Mouse (Mus musculus) cerebellum, postnatal 14 days (tissue): ENCODE data around the gene Lpin1.

Source experiments
- DNase-seq, 2 experiments: peaks; one replicate each; pipeline ENCODE4 v3.0.0; 2021; ENCODE audit warnings: mixed read lengths in 2 of 2

Lpin1 gene

DNA sequence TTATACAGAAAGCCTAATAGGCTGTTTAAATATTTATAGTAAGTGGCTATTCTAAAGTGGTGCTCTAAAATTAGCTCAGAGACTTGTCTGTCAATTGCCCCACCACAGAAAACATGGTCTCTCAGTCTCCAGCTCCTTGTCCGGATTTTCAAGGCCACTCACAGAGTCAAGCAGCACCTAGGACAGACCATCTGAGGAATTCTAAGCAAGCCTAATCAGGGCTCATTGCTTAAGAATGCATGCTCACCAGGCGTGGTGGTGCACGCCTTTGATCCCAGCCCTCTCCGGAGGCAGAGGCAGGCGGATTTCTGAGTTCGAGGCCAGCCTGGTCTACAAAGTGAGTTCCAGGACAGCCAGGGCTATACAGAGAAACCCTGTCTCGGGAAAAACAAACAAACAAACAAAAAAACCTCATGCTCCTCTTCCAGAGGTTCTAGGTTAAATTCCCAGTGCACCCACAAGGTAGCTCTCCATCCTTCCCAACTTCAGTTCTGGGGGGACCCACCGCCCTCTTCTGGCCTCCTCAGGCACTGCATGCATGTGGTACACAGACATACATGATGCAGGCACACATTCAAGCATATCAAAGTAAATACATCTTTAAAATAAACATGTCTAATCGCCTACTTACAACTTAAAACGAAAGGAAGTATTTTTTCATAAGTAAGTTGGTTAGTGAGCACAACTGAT, 40.2 kb downstream of the Lpin1 start:
- DNase-seq, result peak in 1 of 2 experiments; percentile 43

DNA sequence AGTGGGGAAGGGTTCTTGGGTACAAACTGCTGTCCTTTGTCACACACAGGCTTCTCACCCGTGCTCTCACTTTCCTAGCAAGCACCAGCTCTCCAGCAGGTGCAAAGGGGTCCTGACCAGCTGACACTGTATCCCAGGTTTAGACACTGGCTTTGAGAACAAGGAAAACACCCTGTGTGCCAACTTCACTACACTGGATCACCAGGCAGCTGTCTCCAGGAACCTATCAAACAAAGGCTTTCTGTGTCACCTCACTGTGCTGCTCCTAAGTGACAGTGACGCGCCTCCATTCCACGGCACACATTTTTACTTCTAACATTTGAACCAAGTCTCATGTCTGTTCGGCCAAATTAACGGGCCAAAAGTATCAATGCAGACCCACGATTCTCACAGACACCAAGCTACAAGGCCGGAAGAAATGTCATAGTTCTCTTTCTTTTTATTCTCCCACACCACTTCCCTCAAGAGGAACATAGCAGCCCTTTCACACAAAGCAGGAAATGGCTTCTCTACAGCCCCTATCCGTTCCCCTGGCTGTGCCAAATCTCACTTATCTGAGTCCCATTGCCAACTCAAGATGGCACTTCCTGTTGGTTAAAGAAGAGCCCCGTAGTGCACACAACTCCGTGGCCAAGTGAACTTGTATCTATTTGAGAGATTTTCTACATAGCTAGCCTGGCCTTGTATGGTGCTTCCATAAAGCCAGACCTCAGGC, 41.7 kb downstream of the Lpin1 start:
- DNase-seq, result no peak

DNA sequence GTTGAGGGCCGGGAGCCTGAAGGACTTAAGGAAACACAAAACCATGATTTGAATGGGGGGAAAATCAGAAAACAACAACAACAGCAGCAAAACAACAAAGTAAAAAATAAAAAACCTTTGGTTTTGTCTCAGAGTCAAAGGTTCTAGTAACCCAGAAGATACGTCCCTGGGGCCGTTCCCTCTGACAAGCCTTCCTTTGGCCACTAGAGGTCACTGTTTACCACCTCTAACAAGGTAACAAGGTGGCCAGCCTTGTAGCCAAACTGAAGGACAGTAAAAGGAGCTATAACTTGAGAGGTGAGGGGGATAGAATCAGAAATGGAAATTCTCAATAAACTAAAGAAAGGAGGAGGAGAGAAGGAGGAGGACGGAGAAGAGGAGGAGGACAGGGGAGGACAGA, 42.3 kb downstream of the Lpin1 start:
- DNase-seq, result peak; percentile 85

DNA sequence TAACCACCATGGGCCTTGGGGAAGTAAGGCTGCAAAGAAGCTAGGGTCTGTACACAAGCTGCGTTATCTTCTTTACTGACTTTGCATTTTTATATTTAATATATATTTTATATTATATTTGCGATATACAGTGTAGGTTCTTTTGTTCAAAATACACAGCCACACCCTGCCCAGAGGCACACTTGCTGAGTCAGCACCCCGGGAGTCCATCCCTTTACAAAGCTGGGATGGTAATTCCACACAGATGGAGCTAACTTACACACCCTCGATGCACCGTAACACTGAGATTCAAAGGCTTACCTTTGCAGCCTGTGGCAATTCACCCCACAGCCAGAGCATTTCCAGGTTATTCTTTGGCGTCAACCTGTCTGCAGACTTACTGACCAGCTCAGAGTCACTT, 42.7 kb downstream of the Lpin1 start:
- no peak for DNase-seq

DNA sequence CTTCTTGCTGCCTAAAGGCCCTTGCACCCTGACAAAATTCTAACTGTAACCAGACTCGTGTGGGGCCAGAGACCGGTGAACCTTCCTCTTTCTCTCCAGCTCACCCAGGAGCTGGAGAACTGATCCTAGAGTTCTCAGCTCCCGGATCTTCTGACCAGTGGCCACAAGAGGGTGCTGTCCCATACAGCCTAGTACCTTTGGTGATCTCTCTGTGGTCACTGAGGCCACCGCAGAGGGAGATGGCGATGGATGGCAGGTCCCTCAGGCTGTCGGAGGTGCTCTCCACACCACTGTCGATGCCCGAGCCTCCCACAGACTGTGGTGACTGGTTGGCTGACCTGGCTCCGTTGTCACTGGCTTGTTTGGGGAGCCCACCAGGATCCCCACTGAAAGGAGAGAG, 47.3 kb downstream of the Lpin1 start:
- DNase-seq, result peak; percentile 69 to 84

DNA sequence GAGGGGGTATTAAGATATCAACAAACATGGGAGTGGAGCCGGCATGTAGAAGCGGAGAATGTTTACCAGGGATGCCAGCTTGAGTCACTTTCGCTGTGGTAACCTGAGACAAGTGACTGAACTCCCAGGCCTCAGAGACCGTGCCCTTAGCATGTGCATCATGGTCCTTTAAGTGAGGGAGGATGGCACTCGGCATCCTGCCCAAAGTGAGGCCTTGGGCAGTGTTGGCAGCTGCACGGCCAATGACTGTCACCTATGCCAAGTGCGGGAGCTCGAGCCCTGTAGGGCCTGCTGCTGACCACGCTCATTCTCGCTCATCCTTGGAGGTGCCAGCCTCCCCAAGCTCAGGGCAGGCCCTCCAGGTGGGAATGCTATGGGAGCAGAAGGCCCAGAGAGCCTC, 48.1 kb downstream of the Lpin1 start:
- DNase-seq, result peak in 1 of 2 experiments; percentile 53

DNA sequence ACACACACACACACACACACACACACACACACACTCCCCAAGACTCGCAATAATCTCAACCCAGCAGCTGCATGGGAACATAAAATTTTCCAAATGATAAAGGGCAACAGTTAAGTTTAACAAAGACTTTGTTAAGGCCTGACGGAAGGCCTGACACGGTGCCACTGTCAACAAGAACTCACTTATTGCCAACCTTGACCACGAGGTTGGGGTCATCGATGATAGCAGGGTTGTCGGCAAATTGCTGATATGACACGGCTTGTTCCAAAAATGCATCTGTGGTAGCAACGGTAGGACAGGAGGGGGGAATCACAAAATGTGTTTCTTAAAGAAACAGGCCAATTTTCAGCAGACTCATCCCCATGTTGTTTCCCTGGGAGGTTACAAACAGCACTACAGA, 48.6 kb downstream of the Lpin1 start:
- DNase-seq, result no peak

DNA sequence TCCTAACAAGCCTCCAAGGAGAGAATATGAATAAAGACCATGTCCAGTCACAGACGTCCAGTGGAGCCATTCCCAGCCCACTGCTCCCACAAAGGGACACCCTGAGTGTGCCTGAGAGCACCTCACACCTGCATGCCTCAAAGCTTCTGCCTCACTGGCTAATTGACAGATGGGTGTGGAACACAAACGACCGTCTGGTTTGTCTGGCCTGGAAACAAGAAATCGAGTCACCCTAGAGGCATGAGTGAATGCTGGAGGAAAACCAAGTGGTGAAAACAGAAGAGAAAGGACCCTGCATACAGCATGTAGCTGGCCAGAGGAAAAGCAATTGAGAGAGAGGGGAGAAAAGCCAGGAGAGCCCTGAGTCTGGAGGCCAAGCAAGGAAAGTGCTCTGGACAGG, 53.5 kb downstream of the Lpin1 start:
- DNase-seq, result peak; percentile 59 to 60

DNA sequence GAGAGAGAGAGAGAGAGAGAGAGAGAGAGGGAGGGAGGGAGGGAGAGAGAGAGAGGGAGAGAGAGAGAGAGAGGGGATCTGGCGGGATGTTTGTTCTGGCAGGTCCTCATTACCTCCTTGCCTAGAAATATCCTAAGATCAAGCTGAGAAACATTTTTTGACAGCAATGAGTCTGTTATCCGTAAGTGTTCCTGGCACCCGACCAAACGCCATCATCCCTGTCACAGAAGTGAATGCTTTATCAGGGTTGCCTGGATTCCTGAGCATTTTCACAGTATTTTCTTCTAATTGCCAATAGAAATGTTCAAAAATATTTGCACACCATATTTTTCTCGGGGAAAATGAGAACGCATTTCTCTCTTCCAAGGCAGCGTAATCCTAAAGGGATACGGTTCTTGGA, 56.6 kb downstream of the Lpin1 start:
- DNase-seq, result no peak

DNA sequence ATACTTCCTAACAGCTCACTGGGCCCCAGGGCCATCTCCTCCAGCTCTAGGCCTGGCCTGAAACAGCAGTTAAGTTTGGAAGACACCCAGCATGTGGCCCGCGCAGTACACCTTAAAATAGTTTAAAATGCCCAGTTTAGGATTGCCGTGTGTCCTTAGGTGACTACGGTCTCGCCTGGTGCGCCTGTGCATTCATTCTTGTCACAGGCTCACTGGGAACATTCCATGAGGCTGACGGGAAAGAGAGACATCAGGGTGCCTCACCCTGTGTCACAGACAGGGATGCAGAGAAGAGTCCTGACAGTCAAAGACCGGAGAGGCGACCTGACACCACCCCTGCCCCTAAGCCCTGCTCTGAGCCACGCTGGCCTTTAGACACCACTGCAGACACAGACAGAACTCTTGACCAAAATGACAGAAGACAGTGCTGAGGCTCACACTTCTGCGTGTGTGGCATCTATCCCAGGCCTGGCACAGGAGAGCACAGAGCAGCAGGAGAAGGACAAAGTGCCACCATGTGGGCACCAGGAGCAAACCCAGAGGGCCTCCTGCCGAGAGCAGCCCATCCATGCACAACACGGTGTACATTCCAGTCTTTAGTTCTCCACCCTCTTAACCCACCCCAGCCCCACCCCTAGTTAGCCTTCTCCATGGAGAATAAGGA, 58.5 kb downstream of the Lpin1 start:
- peak; percentile 47 to 63 for DNase-seq

DNA sequence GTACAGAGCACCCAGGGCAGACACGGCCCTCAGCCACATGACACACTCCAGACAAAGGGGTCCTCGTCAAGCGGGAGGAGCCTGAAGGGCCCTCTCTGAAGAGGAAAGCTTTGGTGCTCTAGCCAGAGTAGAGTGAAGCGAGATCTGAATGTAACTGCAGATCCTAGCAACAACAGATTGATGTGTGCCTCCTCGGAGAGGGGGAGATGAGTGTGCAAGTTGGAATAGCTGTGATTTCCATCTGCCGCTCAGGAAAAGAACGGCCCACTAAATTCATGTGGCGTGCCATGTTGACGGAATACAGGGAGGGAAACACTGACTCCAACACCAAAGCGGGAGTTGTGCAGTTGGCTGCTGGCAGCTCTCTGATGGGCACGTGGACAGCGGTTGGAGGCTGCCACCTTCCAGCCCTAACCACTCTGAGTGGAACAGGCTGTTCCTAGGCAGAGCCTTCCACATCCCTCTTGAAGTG, 59.7 kb downstream of the Lpin1 start:
- peak; percentile 38 to 40 for DNase-seq

DNA sequence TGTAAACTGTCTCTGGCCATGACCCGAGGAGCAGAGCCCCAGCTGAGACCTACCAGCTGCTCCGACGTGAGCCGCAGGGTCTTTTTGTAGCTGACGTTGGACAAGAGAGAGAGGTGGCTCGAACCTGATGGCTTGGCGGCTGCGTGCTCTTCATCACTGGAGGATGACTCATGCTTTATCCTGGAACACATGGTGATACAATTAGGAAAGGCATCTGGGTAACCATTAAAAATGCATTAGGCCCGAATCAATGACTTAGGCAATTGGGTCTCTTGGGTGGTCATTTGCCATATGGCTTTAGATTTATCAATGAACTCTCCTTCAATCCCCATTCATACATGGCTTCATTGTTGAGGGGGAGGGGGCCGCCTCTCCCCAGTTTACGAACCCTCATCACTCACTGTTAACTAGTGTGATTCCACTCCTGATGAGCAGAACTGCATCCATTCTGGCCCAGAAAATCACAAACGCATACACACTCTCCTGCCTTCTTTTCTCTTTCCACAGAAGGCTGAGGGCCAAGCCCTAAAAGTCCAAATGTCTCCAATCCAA, 61.9 kb downstream of the Lpin1 start:
- no peak for DNase-seq

DNA sequence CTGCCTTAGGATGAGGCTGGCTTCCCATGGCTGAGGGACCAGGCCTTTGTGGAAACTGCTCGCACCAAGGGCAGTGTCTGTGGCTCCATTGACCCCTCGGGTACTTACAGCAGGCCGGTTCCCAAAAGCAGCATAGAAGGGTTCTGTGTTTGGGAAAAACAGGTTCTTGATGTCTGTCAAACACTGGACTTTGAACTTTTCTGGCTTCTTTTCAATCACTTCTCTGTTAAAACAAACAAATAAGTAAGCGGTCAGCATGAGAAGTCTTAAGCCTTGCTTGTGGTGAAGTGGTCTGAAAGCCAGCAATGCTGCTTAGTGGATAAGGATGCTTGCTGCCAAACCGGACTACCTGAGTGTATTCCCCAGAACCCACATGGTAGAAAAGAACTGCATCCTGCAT, 69.2 kb downstream of the Lpin1 start:
- DNase-seq, result no peak

DNA sequence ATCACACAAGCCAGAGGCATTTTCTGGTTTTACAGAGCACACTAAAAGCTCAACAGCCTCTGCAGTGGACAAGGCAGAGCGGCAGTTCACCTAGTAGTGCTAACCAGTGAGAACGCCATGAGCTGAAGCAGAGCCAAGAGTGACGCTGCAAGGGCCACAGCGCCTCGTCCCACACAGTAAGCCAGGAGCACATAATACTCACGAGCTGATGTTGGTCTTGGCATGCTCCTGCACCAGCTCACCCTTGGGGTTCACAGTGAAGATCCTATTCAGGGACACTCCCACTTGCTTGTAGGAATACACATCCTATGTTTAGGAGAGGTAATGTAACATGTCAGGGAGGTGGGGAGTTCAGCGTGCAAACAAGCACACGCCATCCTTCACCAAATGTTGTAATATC, 70.1 kb downstream of the Lpin1 start:
- DNase-seq, result no peak

DNA sequence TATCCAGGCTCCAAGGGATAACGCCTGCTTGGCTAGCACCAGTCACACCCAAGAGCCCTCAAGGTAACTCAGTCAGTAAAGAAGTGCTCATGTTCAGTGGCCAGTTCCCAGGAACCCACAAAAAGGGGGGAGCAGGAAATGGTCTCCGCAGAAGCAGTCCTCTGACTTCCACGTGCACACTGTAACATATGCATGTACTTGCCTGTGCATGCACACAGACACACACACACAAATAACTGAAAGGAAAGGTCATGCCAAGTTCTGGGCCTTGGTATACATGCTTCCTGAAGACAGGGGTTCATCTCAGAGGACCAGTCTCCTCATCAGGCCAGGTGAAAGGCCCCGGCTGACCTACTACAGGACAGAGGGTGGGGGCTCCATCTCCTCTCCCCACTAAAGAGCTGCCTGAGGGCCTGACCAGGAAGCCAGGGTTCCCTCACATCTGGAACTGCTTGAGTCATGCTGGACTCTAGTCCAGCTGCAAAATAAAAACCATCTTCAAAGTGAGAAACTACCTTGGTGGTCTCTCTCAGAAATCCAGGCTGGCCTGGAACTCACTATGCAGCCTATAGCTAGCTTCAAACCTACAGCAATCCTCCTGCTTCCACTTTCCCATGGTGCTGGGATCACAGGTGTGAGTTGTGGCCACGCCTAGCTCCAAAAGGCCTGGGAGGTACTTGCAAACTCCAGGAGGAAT, 70.7 kb downstream of the Lpin1 start:
- no peak for DNase-seq

DNA sequence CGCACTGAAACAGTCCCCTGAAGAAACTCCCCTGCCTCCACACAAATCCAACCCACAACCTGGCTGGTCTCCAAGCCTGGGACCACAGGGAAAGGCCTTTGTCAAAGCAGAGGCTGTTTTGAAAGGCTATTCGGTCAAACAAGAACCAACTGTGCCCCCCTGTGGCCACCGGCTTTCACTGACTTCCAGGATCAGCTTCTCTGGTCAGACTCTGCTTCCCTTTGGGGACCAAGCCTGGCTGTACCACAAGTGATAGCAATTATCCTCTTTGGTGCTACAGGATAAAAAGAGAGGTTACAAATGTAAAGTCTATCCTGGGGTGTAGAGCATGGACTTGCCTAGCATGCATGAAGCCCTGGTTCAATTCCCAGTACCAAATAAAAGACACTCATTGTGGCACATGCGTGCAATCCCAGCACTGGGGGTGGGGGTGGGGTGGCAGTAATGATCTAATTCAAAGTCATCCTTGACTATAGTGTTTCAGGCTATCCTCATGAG, 77.4 kb downstream of the Lpin1 start:
- DNase-seq, result peak; percentile 89 to 94

DNA sequence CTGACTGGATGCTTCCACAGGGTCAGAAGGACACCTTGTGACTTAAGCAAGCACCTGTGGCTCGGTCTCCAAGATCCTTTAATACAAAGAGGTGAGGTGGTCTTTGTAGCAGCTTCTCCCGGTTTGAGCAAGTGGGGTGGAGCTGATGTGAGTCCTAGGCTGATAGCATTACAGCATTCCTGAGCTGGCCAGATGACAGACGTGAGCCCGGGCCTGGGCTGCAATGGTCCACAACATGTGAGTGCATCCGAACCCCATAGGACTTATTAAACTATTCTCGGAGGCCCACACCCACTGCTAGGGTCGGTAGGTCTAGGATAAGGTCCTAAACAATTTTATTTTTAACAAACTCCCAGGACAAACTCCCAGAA, 77.9 kb downstream of the Lpin1 start:
- no peak for DNase-seq

DNA sequence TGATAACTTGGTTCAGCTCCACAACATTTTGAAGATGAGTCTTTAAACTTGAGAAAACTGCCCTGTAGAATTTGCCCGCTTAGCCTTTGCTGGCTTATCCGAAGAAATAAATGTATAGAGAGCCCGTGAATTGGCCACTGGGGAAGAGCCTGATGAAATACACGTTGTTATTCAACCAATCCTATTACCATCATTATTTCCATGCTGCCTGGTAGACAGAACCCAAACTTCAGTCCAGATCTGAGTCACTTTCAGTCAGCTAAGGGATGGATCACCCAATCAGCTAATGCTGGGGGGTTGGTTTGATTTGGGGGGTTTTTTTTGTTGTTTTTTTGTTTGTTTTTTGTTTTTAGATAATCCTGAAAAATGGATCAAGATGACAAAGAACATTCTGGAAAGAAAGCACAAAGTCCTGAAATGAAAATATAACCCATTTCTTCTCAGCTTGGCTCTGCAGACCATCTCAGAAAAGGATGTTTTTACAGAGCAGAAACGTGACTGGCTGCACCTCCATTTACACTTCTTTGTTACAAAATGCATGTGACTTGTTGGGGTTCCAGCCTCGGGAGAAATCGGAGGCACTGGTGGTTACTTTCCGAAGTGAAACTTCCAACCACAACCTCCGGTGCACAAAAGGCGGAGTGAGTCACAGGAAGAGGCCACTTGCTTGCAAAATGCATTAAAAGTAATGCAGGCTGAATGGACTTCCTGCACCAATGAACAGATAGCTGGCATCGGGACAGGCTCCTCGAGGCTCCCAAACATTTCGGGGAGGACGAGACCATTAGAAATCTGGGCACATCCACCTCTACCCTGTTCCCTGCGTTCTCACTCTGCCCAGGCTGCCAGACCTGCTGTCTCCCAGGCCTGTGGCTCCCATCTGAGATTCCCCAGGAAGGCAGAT, 78.6 kb downstream of the Lpin1 start:
- peak in 1 of 2 experiments; percentile 24 for DNase-seq

DNA sequence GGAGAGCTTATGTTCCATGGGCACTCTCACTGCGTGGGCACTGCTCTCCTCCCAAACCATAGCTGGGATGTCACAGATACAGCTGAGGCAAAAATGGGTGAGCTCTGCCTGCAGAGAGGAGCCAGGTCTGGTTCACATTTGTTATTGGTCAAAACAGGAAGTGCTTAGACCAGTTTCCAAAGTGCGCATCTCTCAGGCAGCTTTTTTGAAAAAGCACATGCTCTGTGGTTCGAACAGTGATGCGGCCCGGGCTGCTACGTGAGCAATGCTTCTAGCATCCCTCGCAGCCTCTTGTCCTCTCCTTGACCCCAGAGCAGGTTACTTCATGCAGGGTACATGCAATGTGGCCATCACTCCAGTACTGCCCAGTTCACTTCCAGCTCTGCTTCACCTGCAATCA, 82.1 kb downstream of the Lpin1 start:
- no peak for DNase-seq

DNA sequence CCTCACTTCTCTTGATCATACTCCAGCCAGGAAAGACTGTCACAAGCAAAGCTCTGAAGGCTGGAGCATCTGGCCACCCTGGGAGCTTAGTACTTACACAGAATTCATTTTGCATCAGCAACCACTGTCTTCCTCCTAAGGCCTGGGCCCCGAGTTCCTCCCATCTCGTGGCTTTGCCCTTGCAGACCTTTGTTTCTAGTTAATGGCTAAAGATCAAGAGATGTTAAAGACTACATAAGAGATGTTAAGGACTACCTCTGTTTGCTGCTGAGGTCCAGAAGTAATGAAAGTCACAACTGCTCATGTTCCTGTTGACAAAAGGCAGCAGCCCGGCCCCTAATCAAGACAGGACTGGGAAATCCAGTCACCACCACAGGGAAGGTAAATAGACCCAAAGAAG, 82.8 kb downstream of the Lpin1 start:
- no peak for DNase-seq

DNA sequence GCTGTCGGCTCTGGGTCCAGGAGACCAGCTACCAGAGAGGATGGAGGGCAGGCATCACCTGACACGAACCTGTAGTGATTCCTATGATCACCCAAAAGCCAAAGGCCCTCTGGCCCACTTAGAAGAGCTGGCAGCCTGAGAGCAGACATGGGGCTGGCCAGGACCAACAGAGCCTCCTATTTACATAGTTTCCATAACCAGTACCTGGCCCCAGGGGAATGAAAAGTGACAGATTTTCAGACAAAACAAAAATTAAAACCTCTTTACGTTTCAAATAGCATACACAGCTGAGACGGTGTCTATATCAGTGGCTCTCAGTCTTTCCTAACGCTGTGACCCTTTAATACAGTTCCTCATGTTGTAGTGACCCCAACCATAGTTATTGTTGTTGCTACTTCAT, 83.9 kb downstream of the Lpin1 start:
- DNase-seq, result no peak

DNA sequence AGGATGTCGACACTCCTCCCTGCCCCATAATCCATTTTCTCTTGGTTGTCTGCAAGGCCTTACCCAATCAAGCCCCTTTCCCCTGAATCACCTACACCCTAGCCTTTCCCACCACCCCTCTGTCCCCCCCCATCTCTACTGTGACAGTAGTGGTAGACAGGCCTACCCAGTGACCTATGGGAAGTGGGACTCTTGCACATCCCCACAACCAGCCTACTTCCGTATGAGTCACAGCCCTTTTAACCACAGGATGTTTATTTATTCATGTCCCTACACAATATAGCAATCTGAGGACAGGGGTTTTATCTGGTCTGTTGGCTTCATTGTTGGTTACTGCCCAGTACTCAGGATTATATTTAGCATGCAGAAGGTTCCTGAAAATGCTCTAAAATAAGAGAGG, 84.6 kb downstream of the Lpin1 start:
- DNase-seq, result no peak
